Mouse (Mus musculus) cortical plate, adult 2 months (tissue): ENCODE results near the gene Car10.

Source experiments
- CTCF ChIP-seq: fragments of 200-500 bp; IDR thresholded peaks from 2 replicates; pipeline ENCODE4 v1.5.1; 2011; ENCODE audit warnings: mild to moderate bottlenecking, control low read depth, low read length; ENCODE audit not compliant: insufficient read depth; ENCODE audit errors: extremely low read depth
- POLR2A ChIP-seq: fragments of 200-500 bp; IDR thresholded peaks from 2 replicates; pipeline ENCODE4 v1.6.1; 2011; ENCODE audit warnings: mild to moderate bottlenecking, low read length, control low read depth; ENCODE audit not compliant: insufficient read depth; ENCODE audit errors: extremely low read depth

DNA sequence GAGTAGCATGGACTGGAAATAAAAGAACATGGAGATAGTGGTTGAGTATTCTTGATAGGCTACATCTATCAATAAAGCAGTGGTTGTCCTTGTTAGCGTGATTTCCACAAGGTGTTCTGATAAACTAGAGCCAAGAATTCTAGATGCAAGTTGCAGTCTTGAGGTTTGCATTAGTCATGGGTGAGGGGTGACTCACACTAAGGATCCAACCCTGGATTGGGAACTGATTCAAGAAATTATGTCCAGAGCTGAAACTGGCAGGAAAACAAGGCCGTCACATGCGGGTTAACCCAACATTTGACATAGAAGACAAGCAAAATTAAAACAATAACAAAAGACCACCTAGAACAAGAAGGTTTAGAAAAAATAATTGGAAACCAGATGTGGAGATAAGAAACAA, 28.6 kb downstream of the Car10 start:
- no peak for TF ChIP-seq CTCF
- no peak for TF ChIP-seq POLR2A
